Mouse (Mus musculus): Measurements from ENCODE around the gene Klrb1. TPM values are rescaled to one million over a fixed set of nuclear protein-coding genes. Genes with fewer than 3 reads are reported as not detected.
"Not testable (repeated sequence)": the region's sequence is repeated elsewhere in the genome, so short reads cannot be mapped to it uniquely, and the experiment has no call there.

Gene Klrb1
- polyA plus RNA-seq (2014; fragmentation: Nextera tagmentation; extraction: Ambion mirVana): 0.35 and 0.48 TPM in 2 replicates

DNA sequence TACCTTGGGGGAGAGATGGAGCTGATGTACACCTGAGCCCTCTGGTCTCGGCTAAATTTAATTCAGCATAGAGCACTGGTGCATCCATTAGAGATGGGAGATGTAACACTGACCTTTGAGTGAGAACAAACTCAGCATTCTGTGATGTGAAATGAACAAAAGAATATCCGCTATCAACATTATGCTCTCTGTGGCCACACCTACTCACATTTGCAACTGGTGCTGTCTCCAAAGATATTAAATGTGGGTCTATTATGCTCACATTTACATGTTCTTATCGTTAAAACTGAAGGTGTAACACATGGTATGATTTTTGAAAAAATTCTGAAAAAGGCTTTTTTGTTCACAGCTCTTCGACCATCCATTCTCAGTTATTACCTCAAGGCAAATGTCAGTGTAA, at the start of gene Klrb1:
TSS of gene Klrb1 (minus strand) at position 101 of the 400 bp plus-strand sequence.
- 90% methylated on average over 4 of the region's 4 CpGs for whole genome bisulfite sequencing
- H3K36me3 ChIP-seq (ENCODE audit: control insufficient read depth, insufficient read depth, low read length): no peaks in the 10 kb centered on the region
- H3K9me3 ChIP-seq (ENCODE audit: control insufficient read depth, low read length): no peaks in the 10 kb centered on the region
- no peak within 1 kb of the TSS for H3K9ac ChIP-seq (replicated peaks; ENCODE audit: low read depth, low read length)
- no peak for ATAC-seq (ENCODE audit: low read depth)
- no peak within 1 kb of the TSS for H3K4me2 ChIP-seq (ENCODE audit: low read depth, low read length)
- no peaks in the 10 kb centered on the region for H3K4me1 ChIP-seq (ENCODE audit: control insufficient read depth, insufficient read depth, low read length)
- no peak within 1 kb of the TSS for H3K4me3 ChIP-seq (ENCODE audit: low read depth, low read length)
- no peaks in the 10 kb centered on the region for H3K27me3 ChIP-seq (ENCODE audit: control insufficient read depth, insufficient read depth, low read length)
- no peak within 1 kb of the TSS for H3K27ac ChIP-seq (ENCODE audit: low read depth, low read length)

DNA sequence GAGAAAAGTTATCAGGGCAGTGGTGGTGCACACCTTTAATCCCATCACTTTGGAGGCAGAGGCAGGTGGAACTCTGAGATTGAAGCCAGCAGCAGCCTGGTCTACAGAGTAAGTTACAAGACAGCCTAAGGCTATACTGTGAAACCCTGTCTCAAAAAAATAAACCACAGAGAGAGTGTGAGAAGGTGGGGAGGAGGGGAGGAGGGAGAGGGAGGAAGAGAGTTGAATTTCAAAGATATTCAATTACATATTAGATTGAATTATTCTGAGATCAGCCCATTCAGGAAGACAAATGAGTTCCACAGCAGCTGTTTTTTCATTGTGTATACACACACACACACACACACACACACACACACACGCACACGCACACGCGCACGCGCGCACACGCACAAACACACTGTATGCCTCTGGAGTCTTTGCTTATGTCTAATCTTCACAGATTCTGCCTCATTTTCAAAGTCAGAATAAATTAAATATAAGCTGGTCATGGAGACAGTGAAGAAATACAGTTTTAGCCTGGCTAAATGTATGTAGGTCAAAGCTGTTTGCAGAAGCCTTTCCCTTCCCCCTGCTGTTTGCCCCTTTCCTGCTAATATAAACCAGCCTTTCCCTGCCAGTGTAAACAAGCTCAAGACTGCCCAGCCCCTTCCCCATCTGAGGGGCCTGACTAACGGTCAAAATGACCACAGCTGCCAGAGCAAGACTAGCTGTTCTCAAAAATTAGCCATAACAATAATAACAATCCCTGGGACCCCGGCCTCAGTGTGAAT, 46.8 kb upstream of the Klrb1 start:
- no peaks in the 10 kb centered on the region for H3K27me3 ChIP-seq (ENCODE audit: control insufficient read depth, insufficient read depth, low read length)
- WGBS: 80% methylated on average over 10 of the region's 10 CpGs

DNA sequence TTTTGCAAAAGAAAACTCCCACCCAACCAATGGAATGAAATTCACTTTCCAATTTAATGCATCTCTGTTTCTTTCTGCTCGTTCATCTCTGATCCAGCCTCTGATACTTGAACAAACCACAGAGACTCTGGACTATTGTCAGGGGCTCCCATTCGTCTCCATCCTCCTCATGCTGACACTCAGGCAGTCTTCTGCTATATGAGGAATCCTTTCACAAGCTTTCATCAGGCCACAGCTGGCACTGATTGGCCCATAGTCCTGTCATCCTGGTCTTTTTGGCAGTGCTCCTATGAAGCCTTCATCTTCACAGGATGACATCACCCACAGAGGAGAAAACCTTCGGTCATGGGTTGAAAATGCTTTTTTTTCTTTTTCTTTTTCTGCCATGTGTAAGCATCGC, 45.2 kb upstream of the Klrb1 start:
- H3K27me3 ChIP-seq (ENCODE audit: control insufficient read depth, insufficient read depth, low read length): no peaks in the 10 kb centered on the region
- ATAC-seq (ENCODE audit: low read depth): no peak
- no peak overlapping the region for H3K4me2 ChIP-seq (ENCODE audit: low read depth, low read length)
- H3K36me3 ChIP-seq (ENCODE audit: control insufficient read depth, insufficient read depth, low read length): no peaks in the 10 kb centered on the region
- H3K9me3 ChIP-seq (ENCODE audit: control insufficient read depth, low read length): no peaks in the 10 kb centered on the region
- H3K4me3 ChIP-seq (ENCODE audit: low read depth, low read length): no peak overlapping the region
- WGBS: 73% methylated on average over 4 of the region's 4 CpGs
- no peak overlapping the region for H3K27ac ChIP-seq (ENCODE audit: low read depth, low read length)
- H3K9ac ChIP-seq (replicated peaks; ENCODE audit: low read depth, low read length): no peak overlapping the region
- H3K4me1 ChIP-seq (ENCODE audit: control insufficient read depth, insufficient read depth, low read length): no peaks in the 10 kb centered on the region

More for the DNA sequence above, 46.8 kb upstream of the Klrb1 start:
- Histone ChIP-seq H3K9me3 (ENCODE audit: control insufficient read depth, low read length) (no peaks in the 10 kb centered on the region), H3K4me3 (ENCODE audit: low read depth, low read length) (no peak overlapping the region), H3K36me3 (ENCODE audit: control insufficient read depth, insufficient read depth, low read length) (no peaks in the 10 kb centered on the region), H3K9ac (replicated peaks; ENCODE audit: low read depth, low read length) (no peak overlapping the region), H3K4me1 (ENCODE audit: control insufficient read depth, insufficient read depth, low read length) (no peaks in the 10 kb centered on the region), H3K4me2 (ENCODE audit: low read depth, low read length) (no peak overlapping the region), H3K27ac (ENCODE audit: low read depth, low read length) (no peak overlapping the region)
- ATAC-seq (ENCODE audit: low read depth): no peak

DNA sequence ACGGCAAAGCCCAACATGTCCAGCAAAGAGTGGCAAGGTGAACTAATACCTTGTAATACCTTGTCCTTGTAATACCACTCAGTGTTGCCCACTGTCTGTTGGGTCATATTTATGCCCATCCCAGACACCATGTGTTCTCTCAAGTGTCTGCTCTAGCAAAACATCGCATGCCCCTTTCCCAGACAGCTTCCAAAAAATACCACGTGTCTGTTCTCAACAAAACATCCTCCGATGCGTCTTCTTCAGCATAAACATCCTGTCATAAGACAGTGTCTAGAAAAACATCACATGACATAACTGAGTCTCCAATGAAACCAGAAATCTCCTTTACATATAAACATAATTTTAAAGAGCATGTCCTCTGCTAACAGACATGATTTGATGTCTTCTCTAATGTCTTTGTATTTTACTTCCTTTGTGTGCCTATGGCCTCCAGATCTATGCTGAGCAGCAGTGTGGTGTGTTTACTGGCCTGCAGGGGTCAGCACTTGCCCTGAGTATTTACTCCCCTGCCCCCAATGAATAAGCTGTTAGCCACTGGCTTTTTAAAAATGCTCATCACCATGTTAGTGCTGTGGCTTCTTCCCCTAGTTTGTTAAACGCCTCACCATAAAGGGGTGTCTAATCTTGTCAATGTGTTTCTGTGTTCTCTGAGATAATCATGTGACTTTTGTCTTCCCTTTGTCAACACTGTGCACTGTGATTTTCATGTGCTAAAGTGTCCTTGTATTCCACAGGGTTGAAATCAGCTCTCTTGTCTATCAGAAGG, 43.8 kb upstream of the Klrb1 start:
- not testable (repeated sequence) for H3K36me3 ChIP-seq (ENCODE audit: control insufficient read depth, insufficient read depth, low read length); H3K27me3 ChIP-seq (ENCODE audit: control insufficient read depth, insufficient read depth, low read length); H3K4me3 ChIP-seq (ENCODE audit: low read depth, low read length); H3K4me1 ChIP-seq (ENCODE audit: control insufficient read depth, insufficient read depth, low read length); H3K9ac ChIP-seq (replicated peaks; ENCODE audit: low read depth, low read length); H3K27ac ChIP-seq (ENCODE audit: low read depth, low read length); H3K9me3 ChIP-seq (ENCODE audit: control insufficient read depth, low read length); H3K4me2 ChIP-seq (ENCODE audit: low read depth, low read length)
- 62% methylated on average over 6 of the region's 6 CpGs for WGBS
- ATAC-seq (ENCODE audit: low read depth): peak; percentile 25; the same call in 1 of the 2 replicates

DNA sequence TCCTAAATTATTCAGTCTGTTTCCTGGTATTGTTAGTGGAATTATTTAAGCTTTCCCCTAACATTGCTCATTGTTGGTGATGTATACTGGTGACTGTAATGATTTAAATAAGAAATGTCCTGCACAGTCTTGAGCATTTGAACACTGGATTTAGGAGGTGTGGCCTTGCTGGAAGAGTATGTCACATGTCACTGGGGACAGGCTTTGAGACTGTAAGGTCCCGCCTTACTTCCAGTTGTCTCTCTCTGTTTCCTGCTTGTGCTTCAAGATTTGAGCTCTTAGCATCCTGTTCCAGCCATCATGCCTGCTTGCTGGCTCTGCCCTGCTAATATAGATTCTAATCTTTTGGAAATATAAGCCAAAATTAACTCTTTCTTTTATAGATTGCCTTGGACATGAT, 42.4 kb upstream of the Klrb1 start:
- H3K27ac ChIP-seq (ENCODE audit: low read depth, low read length): no peak overlapping the region
- WGBS: 92% methylated on average over 1 of the region's 1 CpGs
- H3K36me3 ChIP-seq (ENCODE audit: control insufficient read depth, insufficient read depth, low read length): no peaks in the 10 kb centered on the region
- ATAC-seq (ENCODE audit: low read depth): no peak
- no peaks in the 10 kb centered on the region for H3K4me1 ChIP-seq (ENCODE audit: control insufficient read depth, insufficient read depth, low read length)
- no peak overlapping the region for H3K9ac ChIP-seq (replicated peaks; ENCODE audit: low read depth, low read length)
- no peaks in the 10 kb centered on the region for H3K9me3 ChIP-seq (ENCODE audit: control insufficient read depth, low read length)
- no peak overlapping the region for H3K4me2 ChIP-seq (ENCODE audit: low read depth, low read length)
- H3K27me3 ChIP-seq (ENCODE audit: control insufficient read depth, insufficient read depth, low read length): no peaks in the 10 kb centered on the region
- H3K4me3 ChIP-seq (ENCODE audit: low read depth, low read length): no peak overlapping the region

DNA sequence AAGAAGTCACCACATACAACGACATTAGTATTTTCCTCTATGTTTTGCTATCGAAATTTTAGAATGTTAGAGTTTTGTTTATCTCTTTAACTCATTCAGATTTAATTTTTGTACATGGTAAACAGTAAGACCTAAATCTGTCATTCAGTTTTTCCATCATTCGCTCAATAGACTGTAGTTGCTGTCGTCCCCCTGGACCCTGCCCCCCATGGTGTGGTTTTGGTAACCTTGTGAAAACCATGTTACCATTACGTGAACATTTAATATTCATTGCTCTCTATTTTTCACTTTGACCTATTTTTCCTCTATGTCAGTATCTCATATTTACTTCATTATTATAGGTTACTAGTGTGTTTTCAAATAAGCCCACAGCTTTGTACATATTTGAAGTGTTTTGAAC, 41.7 kb upstream of the Klrb1 start:
- ATAC-seq (ENCODE audit: low read depth): no peak
- no peaks in the 10 kb centered on the region for H3K4me1 ChIP-seq (ENCODE audit: control insufficient read depth, insufficient read depth, low read length)
- H3K9me3 ChIP-seq (ENCODE audit: control insufficient read depth, low read length): no peaks in the 10 kb centered on the region
- WGBS: 21% methylated on average over 5 of the region's 5 CpGs
- H3K4me2 ChIP-seq (ENCODE audit: low read depth, low read length): peak overlapping the region; percentile 37
- H3K27me3 ChIP-seq (ENCODE audit: control insufficient read depth, insufficient read depth, low read length): no peaks in the 10 kb centered on the region
- H3K4me3 ChIP-seq (ENCODE audit: low read depth, low read length): peak overlapping the region; percentile 38
- no peaks in the 10 kb centered on the region for H3K36me3 ChIP-seq (ENCODE audit: control insufficient read depth, insufficient read depth, low read length)
- H3K9ac ChIP-seq (replicated peaks; ENCODE audit: low read depth, low read length): peak overlapping the region; percentile 25; the same call in 1 of the 2 replicates
- H3K27ac ChIP-seq (ENCODE audit: low read depth, low read length): 0 out of 2 replicates have a peak overlapping the region, but pooled peaks have one; percentile 58

DNA sequence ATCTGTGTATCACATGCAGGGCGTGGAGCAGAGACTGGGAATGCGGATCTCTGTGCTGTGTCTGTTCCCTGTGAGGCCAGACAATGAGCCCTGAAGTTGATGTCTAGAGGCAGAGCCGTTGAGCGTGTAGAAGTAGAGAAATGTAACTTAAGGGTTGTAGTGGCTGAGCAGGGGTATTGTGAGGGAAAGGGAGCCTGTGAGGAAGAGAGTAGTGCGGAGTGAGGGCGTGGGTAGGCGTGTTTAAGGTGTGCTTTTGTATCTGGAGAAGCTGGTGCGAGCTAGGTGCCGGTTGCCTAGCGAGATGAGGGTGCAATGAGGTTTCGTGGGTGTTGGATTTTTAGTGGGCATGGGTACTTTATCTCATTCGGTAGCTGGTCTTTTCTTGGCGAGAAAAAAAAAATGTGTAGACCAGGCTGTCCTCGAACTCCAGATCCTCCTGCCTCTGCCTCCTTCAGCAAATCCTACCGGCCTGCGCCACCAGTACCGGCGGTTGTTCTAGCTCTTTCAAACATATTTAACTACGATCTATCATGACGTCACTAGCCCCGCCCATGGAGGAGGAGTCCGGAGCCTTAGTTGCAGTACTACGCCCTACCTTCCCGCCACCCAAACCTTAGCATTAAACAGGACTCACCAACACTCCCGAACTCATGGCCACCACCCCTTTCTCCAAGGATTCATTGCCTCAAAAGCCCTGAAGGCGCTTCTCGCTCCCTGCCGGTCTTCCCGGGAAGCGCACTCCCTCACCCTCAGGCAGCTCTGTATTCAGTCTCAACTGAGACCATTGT, 41.1 kb upstream of the Klrb1 start:
- H3K4me3 ChIP-seq (ENCODE audit: low read depth, low read length): peak overlapping the region; percentile 45
- H3K4me2 ChIP-seq (ENCODE audit: low read depth, low read length): peak overlapping the region; percentile 62
- no peaks in the 10 kb centered on the region for H3K27me3 ChIP-seq (ENCODE audit: control insufficient read depth, insufficient read depth, low read length)
- peak overlapping the region; percentile 86 for H3K27ac ChIP-seq (ENCODE audit: low read depth, low read length)
- WGBS: 2% methylated on average over 30 of the region's 30 CpGs
- no peaks in the 10 kb centered on the region for H3K9me3 ChIP-seq (ENCODE audit: control insufficient read depth, low read length)
- no peaks in the 10 kb centered on the region for H3K36me3 ChIP-seq (ENCODE audit: control insufficient read depth, insufficient read depth, low read length)
- peak; percentile 88 for ATAC-seq (ENCODE audit: low read depth)
- no peaks in the 10 kb centered on the region for H3K4me1 ChIP-seq (ENCODE audit: control insufficient read depth, insufficient read depth, low read length)
- H3K9ac ChIP-seq (replicated peaks; ENCODE audit: low read depth, low read length): peak overlapping the region; percentile 53

DNA sequence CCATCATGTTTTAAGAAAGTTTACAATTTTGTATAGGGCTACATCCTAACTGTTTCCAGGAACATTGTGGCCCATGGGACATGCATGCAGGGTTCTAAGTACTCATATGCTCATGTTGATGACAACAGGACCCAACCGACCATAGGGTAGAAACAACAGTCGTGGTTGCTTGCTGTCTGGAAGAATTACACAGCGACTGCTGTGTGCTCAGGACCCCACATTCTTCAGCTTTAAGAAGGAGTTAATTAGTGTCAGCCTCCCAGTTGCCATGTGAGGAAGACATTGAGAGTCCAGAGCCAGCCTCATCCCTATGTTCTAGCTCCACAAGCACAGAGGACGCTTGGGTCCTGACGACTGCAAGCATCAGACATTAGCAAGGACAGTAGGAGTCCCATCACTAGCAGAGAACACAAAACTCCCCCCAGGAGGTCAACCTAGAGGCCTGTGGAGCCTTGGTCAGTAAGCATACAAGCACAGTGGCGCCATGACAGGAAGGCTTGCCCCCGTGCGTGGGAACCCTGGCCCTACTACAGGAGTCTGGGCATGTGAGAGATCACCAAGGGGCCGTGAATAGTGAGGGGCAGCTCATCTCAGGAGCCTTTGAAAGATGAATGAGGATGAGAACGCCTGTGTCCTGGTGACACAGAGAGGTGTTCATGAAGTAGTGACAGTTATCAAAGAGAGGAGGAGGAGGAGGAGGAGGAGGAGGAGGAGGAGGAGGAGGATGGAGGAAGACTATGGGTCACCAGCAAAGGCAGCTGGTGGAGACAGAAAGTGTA, 40.2 kb upstream of the Klrb1 start:
- Histone ChIP-seq H3K27ac (ENCODE audit: low read depth, low read length) (peak overlapping the region; percentile 86; the same call in 1 of the 2 replicates), H3K4me2 (ENCODE audit: low read depth, low read length) (peak overlapping the region; percentile 62), H3K4me3 (ENCODE audit: low read depth, low read length) (peak overlapping the region; percentile 45)
- H3K4me1 ChIP-seq (ENCODE audit: control insufficient read depth, insufficient read depth, low read length); H3K9me3 ChIP-seq (ENCODE audit: control insufficient read depth, low read length); H3K36me3 ChIP-seq (ENCODE audit: control insufficient read depth, insufficient read depth, low read length); ATAC-seq (ENCODE audit: low read depth); H3K9ac ChIP-seq (replicated peaks; ENCODE audit: low read depth, low read length); H3K27me3 ChIP-seq (ENCODE audit: control insufficient read depth, insufficient read depth, low read length): not testable (repeated sequence)
- WGBS: 78% methylated on average over 9 of the region's 10 CpGs

All from neural tube, embryonic 14.5 days (tissue).